Mouse (Mus musculus): ENCODE data around the gene Disp1.

The Disp1 gene

DNA sequence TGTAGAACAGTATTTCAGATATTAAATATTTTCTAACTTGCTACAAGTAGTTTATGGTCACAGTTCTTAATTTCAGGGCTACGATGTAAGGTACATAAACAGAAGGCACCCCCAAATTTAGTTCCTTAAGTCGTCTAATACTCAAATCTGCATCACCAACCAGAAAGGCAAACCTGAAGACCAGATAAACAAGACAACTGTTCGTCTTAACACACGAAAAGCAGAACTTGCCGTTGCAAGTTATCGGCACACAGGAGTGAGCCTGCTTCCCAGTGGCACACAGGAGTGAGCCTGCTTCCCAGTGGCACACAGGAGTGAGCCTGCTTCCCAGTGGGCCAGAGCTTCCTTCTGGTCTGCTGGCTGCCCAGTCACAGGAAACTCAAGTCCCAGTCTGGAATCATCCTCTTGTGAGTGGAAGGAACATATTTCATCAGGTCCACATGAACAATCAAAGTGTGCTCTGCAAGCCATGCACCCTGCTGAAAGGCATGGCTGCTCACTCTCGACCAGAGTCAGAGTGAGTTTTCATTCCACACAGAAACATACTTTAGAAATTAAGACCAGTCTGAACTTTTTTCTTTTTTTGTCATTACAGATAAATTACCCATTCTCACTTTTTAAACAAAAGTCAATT is 75.1 kb downstream of the Disp1 start:
- in situ Hi-C loops (cut with MboI; ENCODE audit: low pct_unique_long_range_greater_than_20kb in 1 of 2, low sequenced_read_pairs in 2 of 2, unreplicated experiment in 1 of 2), result no loop called here

DNA sequence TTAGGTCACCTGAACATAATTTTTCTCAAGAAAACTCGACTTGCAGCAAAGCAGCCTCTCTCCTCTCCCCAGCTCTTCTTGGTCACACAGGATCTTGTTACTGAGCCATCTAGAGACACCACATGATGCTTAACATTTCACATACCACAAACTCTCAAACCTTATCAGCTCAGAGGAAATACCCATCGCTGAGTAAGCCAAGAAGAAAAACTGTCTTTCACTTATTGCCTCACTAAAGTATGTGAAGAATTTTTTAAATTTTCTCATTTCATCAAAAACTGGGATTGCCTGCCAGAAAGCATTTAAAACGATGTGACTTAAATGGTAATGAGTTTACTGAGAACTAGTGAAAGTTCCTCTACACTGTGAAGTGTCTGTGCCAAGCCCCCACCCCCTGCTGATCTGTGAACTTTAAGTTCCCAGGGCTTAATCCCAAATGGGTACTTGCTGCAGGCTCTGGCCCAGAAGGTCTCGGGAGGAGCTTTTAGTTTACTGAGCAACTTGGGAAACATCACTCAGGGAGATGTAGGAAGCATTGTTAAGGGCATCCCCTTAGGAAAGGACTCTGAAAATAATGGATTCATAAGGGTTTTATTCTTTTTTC is 76.6 kb downstream of the Disp1 start:
- in situ Hi-C loops (cut with MboI; ENCODE audit: low pct_unique_long_range_greater_than_20kb in 1 of 2, low sequenced_read_pairs in 2 of 2, unreplicated experiment in 1 of 2), result no loop called here

DNA sequence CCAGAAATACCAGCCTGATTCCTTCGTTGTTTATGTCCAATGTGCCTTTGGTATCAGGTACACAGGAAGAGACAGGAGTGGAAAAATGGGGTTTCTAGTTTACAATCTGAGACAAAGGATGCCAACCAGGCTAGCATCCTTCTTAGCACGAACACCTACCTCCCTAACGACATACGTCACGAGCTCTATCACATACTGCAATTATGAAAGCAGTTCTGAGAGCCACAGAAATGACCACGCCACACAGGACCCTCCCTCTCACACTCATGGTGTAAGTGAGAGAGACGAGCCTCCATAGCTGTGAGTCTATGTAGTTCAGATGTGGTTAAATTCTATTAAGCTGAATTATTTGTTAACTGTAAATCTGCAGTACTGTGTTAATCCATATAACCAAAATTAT is 78.1 kb downstream of the Disp1 start:
- in situ Hi-C loops (cut with MboI; ENCODE audit: low pct_unique_long_range_greater_than_20kb in 1 of 2, low sequenced_read_pairs in 2 of 2, unreplicated experiment in 1 of 2), result no loop called here

DNA sequence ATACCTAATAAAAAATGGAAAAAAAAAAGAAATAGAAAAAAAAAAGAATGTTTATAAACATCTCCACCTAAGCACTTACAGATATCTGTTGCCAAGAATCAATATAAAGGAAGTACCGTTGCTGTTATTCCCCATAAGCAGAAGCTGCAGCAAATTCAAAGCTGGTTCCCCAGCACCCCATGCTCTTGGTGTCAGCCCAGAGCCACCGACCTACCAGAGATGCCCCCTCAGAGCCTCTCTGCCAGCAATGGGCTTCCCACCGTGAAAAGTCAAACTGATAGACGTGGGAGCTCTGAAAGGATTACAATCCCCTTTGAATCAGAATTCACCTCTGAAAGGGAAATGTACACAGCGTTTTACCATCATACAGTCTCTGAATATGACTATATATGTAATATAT is 78.8 kb downstream of the Disp1 start:
- in situ Hi-C loops (cut with MboI; ENCODE audit: low pct_unique_long_range_greater_than_20kb in 1 of 2, low sequenced_read_pairs in 2 of 2, unreplicated experiment in 1 of 2), result no loop called here

DNA sequence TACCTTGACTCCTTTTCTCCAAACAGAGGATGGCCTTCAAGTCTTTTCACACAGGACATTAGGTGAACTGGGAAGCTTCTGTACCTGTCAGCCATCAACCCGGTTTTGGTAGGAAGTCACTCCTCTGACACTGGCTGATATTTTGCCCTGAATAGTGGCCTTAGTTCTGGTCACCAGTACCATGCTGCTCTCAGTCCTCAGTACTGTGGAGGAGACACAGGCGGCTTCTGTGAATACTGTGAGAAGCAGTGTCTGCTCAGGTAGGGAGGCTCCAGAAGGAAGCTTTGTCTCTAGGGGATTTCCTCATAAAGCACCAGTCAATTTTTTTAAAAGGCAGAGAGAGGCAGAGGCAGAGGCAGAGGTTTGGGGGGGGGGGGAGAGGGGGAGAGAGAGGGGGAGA is 80.0 kb downstream of the Disp1 start:
- in situ Hi-C loops (cut with MboI; ENCODE audit: low pct_unique_long_range_greater_than_20kb in 1 of 2, low sequenced_read_pairs in 2 of 2, unreplicated experiment in 1 of 2), result no loop called here

DNA sequence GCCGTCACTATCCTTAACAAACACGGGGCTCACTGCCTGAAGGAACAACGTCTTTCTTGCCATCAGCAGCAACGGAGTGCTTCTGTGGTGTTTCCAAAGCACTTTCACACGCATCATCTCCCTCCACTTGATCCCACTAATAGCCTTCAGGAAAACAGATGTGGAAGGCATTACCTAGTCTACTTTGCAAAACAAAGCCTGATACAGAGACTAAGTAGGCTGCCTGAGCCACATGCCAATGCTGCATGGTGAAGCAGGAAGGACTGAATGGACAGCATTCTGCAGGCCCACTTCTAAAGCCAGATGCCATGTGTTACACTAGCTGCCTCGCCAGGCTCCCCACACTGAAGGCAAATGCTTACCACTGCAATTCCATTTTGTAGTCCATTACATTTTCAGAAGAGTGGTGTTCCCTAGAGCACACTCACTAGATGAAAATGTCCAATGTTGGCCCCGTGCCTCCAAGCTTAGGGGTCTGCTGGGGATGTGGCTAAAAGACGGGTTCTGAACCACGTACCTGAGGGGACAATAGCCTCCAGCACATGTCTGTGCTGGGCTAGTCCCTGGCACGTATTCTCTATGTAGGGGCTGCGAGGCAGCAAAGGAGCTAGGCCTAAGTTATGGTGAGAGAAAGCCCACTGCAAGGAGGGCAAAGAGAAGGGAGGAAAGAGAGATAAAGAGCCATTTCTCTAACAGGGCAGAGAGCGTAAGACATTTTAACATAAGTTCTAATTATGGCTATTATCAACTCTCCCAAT is 80.6 kb downstream of the Disp1 start:
- in situ Hi-C loops (cut with MboI; ENCODE audit: low pct_unique_long_range_greater_than_20kb in 1 of 2, low sequenced_read_pairs in 2 of 2, unreplicated experiment in 1 of 2), result no loop called here

DNA sequence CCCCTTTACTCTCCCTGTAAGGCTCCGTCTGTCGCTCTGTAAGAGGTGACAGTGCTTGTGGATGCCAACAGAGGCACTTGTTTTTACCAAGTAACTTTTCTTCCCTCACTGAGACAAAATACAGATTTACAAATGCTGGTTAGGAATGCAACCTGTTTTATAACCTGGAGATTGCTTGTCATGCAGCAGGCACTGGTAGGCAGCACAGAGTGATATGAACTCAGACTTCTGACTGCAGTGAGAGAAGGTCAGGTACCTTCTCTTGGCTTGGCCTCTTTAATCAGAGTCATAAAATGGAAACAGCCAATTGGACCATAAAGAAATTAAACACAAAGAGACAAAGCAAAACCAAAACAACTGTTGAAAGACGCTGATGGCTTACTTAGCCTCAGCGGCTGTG is 83.2 kb downstream of the Disp1 start:
- in situ Hi-C loops (cut with MboI; ENCODE audit: low pct_unique_long_range_greater_than_20kb in 1 of 2, low sequenced_read_pairs in 2 of 2, unreplicated experiment in 1 of 2), result no loop called here

DNA sequence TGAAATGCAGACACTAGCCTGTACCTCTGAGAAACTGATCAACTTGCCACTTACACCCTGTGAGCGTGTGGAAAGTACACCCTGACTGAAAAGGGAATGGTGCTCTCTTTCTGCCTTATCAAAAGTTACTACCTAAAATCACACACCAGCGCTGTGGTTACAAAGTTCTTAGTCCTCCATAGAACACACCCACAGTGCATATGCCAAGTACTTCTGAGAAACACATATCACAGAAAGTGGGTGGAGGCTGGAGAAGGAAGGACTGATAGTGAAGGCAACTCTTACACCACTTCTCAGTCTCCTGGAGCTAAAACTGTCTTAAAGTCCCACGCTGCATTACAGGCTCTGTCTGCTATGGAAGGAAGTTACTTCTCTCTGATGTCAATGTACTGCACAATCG is 86.9 kb downstream of the Disp1 start:
- in situ Hi-C loops (cut with MboI; ENCODE audit: low pct_unique_long_range_greater_than_20kb in 1 of 2, low sequenced_read_pairs in 2 of 2, unreplicated experiment in 1 of 2), result no loop called here

DNA sequence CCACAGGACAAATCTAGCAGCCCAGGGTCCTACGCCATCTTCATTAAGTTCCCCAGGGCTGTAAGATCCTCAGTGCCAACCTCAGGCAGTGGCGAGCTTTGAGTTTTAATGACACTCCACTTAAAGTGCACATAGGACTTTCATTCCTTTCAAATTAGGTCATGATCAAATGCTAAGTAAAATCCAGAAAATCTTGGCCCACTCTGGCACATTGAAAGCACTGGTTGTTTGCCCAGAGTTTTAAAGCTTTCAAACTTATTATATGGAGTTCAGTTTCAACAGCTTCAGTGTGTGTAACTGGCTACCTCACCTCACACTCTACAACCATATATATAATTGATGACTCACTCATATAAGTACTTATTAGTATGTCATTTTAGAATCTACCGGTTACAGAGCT is 87.9 kb downstream of the Disp1 start:
- in situ Hi-C loops (cut with MboI; ENCODE audit: low pct_unique_long_range_greater_than_20kb in 1 of 2, low sequenced_read_pairs in 2 of 2, unreplicated experiment in 1 of 2), result no loop called here

DNA sequence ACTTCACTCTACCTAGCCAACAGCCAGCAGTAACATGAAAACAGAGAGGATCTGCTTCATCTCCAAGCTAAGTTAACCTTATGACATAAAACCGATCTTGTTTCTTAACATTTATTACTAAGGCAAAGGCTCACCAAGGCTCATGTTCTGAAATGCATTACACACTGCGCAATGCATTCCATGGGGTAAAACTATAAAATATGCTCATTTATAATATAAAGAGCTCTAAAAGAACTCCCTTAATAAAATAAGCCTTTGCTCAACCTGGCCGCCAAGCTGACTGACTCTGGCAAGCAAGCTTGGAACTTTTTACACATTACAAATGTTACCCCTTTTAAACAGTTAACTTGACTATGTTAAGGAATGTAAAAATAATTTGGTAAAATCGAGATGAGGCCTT is 94.1 kb downstream of the Disp1 start:
- in situ Hi-C loops (cut with MboI; ENCODE audit: low pct_unique_long_range_greater_than_20kb in 1 of 2, low sequenced_read_pairs in 2 of 2, unreplicated experiment in 1 of 2), result no loop called here

DNA sequence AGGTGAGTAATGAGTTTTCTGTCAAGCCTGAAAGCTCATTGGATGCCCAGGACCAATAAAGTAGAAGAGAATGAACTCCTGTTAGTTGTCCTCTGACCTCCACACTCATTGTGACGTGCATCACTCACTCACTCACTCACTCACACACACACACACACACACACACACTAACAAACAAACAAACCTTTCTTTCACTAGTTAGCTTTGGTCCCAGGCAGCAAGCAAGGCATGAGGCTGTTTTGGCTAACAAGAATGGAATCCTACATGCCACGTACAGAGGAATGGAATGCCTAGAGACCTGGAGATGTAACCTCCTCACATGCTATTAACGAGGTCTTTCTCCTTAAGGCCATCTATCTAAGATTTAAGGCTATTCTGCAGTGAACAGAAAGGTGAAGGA is 97.6 kb downstream of the Disp1 start:
- in situ Hi-C loops (cut with MboI; ENCODE audit: low pct_unique_long_range_greater_than_20kb in 1 of 2, low sequenced_read_pairs in 2 of 2, unreplicated experiment in 1 of 2), result no loop called here

DNA sequence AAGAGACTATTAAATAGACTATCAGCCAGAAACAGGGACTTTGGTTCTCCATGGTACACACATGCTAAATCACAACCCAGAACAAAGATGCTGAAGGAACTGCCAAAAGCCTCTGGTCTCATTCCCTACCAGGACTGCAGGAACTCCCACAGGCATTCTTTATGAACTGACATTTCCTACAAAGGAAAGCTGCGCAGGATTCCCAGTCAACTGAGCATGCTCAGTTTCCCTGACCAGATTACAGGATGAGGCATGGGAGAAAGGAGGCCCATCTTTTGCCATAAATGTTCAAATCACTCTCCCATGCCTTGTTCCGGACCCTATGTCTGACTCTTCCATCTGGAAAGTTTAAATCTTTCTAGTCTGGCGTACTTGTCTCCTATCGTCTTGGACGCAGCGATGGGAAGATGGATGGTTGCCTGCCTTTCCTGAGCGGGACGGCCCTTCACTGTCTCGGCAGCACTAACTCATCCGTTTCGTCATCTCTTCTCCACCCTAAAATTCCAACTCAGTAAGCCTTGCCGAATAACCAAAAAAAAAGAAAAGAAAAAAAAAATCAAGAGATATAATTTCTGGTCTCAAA is 100.9 kb downstream of the Disp1 start:
- in situ Hi-C loops (cut with MboI; ENCODE audit: low pct_unique_long_range_greater_than_20kb in 1 of 2, low sequenced_read_pairs in 2 of 2, unreplicated experiment in 1 of 2), result no loop called here

DNA sequence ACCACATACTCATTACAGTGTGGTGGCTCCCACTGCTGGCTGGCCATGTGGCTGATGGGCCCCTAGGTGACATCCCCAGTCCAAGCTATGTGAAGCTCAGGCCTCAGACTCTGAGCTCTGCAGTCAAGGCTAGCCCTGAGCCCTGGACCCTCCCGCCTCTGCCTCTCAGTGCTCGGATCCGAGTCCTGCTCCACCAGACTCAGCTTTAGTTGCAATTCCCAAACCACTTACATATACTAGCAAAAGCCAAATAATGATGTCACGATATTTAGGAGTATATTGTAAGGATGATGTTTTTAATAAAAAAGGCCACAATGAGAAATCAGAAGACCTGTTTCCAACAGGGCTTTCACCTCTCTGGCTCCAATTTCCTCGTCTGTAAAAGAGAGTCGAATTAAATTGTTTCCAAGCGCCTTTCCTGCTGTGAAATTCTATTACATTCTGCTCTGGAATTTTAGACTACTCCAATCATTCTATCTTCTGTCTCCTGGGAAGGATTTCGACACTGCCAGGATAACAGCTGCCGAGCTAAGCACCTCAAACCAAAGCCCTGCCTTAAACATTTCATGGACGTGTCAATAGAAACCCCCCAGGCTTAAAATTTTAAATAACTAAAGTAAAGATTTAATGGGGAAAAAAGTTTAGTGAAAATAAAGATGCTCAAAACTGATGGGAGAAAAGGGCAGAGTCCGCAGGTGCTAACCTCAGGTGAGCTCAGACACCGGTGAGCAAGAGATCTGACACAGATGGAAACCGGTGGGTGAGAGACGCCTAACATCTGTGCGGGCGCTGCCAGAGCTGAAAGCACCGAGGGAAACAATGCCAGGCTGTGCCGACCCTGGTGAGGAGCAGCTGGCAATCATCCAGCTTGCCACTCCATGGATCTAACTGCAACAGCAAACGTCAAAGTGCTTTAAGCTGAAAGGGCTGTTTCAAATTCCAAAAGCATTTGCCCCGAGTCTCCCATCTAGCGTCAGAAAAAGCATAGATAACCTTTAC is 103.2 kb downstream of the Disp1 start:
- in situ Hi-C loops (cut with MboI; ENCODE audit: low pct_unique_long_range_greater_than_20kb in 1 of 2, low sequenced_read_pairs in 2 of 2, unreplicated experiment in 1 of 2), result no loop called here

DNA sequence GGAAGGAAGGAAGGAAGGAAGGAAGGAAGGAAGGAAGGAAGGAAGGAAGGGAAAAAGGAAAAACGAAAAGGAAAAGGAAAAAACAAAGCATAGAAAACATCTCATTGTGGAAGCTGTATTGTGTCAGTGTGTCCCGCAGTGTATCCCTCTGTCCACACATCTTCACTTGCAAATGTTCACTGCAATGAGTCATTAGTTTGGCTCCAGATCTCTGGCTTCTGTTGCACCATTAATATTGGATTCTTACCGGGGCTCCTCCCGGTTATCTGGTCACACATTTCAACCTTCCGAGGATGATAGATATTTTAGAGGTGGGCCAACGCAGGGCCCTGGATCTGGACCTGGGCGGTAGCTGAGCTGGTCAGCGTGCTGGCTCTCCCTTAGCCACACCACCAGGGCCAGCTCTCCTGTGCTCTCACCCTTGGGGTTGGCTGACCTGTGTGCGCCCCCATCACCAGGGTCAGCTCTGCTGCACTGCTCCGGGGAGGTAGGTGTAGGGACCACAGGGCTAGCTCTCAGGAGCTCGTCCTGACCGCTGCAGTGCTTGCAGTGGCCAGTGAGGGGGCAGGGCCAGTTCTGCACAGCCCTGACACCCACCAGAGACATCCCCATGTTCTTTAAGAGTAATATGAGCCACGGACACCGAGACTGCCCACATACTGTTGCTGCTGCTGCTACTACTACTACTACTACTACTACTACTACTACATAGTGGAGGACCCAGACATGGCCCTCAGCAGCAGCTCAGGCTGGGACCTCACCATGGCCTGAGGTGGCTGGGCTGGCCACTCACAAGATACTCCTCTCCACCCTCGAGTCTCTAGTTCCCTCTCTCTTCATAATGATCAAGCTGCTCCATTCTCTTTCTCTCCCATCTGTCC is 104.1 kb downstream of the Disp1 start:
- in situ Hi-C loops (cut with MboI; ENCODE audit: low pct_unique_long_range_greater_than_20kb in 1 of 2, low sequenced_read_pairs in 2 of 2, unreplicated experiment in 1 of 2), result no loop called here

DNA sequence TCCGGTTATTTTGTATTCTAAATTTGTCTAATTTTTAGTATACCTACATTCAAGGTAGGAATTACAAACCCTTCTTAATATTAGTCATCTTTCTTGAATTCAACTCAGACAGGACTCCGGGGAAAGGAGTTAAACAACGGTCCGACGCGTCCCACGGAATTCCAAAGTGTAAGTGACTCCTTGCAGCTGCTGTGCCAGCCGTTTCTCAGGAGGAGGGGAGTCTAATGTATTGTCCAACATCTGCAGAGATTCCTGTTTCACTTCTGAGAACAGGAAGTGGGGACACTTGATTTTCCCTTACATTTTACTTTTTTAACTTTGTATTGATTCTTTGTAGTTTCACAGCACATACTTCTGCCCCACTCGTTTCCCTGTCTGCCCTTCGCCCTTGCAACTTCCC is 104.9 kb downstream of the Disp1 start:
- in situ Hi-C loops (cut with MboI; ENCODE audit: low pct_unique_long_range_greater_than_20kb in 1 of 2, low sequenced_read_pairs in 2 of 2, unreplicated experiment in 1 of 2), result no loop called here

DNA sequence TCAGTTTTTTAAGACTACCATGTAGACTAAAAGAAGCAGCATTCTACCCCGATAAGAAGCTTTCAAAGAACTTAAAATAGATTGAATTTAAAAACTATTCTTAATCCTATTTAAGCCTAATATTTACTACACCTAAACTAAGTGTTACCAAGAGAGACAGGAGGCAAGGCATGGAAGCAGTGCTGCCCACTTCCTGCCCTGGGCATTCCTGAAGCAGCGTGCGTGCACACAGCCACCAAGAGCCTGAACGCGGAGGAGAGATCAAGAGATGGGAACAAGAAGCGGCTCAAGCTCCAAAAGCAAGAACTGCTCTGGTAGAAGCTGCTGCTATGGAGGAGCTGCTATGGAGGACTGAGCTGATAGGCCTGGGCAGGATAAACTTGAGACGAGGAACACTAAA is 106.2 kb downstream of the Disp1 start:
- in situ Hi-C loops (cut with MboI; ENCODE audit: low pct_unique_long_range_greater_than_20kb in 1 of 2, low sequenced_read_pairs in 2 of 2, unreplicated experiment in 1 of 2), result no loop called here

DNA sequence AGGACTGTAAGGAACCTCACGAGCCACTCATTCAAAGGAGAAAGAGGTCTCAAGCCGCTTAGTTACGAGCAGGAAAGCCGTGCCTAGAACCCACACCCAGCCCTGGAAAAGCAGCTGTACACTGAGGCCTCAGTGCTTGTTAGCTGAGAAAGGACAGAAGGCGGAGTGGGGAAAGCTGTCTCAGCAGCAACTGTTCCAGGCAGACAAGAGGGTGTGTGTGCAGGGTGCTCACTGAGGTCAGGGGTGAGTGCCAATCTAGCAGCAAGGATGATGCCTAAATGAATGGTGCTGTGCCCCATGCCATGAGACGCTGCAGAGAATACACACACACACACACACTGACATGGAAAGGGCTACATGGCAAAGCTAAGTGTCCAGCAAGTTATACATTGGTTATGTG is 106.8 kb downstream of the Disp1 start:
- in situ Hi-C loops (cut with MboI; ENCODE audit: low pct_unique_long_range_greater_than_20kb in 1 of 2, low sequenced_read_pairs in 2 of 2, unreplicated experiment in 1 of 2), result no loop called here

DNA sequence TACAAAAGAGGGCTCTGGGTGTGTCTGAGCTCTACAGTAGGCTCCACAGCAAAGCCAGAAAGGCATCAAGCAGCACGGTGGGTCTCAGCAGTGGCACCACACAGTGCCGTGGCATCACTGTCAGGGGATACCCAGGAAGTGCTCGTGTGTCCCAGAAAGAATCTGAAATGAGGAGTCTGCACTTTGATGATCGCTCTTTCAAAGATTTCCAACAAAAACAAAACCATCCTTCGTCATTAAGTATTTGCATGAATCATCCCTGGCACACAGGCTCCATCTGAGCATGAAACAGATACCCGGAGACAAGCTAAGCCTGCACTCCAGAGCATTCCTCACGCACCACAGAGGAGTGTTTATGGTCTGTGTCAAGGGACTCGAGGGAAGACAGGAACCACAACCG is 107.8 kb downstream of the Disp1 start:
- in situ Hi-C loops (cut with MboI; ENCODE audit: low pct_unique_long_range_greater_than_20kb in 1 of 2, low sequenced_read_pairs in 2 of 2, unreplicated experiment in 1 of 2), result no loop called here
